Mouse (Mus musculus): ENCODE results near the gene Ppp1r12c. TPM values are rescaled to one million over a fixed set of nuclear protein-coding genes. Genes with fewer than 3 reads are reported as not detected.

Ppp1r12c gene
- polyA plus RNA-seq, 1 experiment from 2014 or later = 50.0 TPM

DNA sequence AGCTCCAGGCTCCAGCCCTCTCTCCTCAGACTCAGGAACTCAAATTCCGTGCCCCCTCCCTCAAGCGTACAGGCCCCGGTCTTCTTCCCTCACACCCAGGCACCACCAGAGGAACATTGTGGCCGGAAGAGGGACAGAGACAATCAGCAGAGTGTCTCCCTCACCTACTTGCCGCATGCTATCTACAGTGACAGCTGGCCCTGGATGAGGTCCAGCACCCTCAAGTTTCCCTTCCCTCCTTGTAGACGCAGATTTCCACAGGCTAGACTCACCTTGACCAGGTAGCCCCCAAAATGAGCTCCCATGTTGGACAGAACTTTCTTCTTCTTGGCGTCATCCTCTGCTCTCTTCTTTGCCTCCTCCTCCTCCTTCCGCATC, 7.2 kb upstream of the Ppp1r12c start:
- Histone ChIP-seq H3K4me1 (replicated peaks; ENCODE audit: control insufficient read depth, insufficient read depth, low read length) (no peaks in the 10 kb centered on the region), H3K4me3 (replicated peaks; ENCODE audit: low read length) (no peak overlapping the region), H3K27me3 (replicated peaks; ENCODE audit: control insufficient read depth, insufficient read depth, low read length) (0 out of 2 replicates have a peak, but pooled peaks cover 2% of the 10 kb centered on the region), H3K27ac (ENCODE audit: low read length) (no peak overlapping the region), H3K4me2 (ENCODE audit: low read length) (no peak overlapping the region), H3K9ac (replicated peaks; ENCODE audit: low read depth, low read length) (no peak overlapping the region), H3K9me3 (ENCODE audit: control insufficient read depth, low read length) (no peaks in the 10 kb centered on the region), H3K36me3 (ENCODE audit: control insufficient read depth, insufficient read depth) (no peaks in the 10 kb centered on the region)
- WGBS = 88% methylated on average over 8 of the region's 8 CpGs
- ATAC-seq = no peak

GRCm38 (mm10) chr7:4508062-4508738, 6.7 kb upstream of the Ppp1r12c start:
- no peak overlapping the region for H3K4me2 ChIP-seq (ENCODE audit: low read length)
- WGBS = 83% methylated on average over 23 of the region's 32 CpGs

GRCm38 (mm10) chr7:4507220-4507619, 5.7 kb upstream of the Ppp1r12c start:
- H3K27me3 ChIP-seq (replicated peaks; ENCODE audit: control insufficient read depth, insufficient read depth, low read length) = 0 out of 2 replicates have a peak, but pooled peaks cover 2% of the 10 kb centered on the region
- H3K4me1 ChIP-seq (replicated peaks; ENCODE audit: control insufficient read depth, insufficient read depth, low read length) = no peaks in the 10 kb centered on the region
- no peaks in the 10 kb centered on the region for H3K9me3 ChIP-seq (ENCODE audit: control insufficient read depth, low read length)
- H3K4me3 ChIP-seq (replicated peaks; ENCODE audit: low read length) = no peak overlapping the region
- H3K27ac ChIP-seq (ENCODE audit: low read length) = no peak overlapping the region
- WGBS = 76% methylated on average over 3 of the region's 4 CpGs
- H3K9ac ChIP-seq (replicated peaks; ENCODE audit: low read depth, low read length) = no peak overlapping the region
- ATAC-seq = no peak
- no peaks in the 10 kb centered on the region for H3K36me3 ChIP-seq (ENCODE audit: control insufficient read depth, insufficient read depth)
- H3K4me2 ChIP-seq (ENCODE audit: low read length) = no peak overlapping the region

More at GRCm38 (mm10) chr7:4508062-4508738, 6.7 kb upstream of the Ppp1r12c start:
- Histone ChIP-seq H3K4me1 (replicated peaks; ENCODE audit: control insufficient read depth, insufficient read depth, low read length) (no peaks in the 10 kb centered on the region), H3K27ac (ENCODE audit: low read length) (no peak overlapping the region), H3K9ac (replicated peaks; ENCODE audit: low read depth, low read length) (no peak overlapping the region), H3K9me3 (ENCODE audit: control insufficient read depth, low read length) (no peaks in the 10 kb centered on the region), H3K27me3 (replicated peaks; ENCODE audit: control insufficient read depth, insufficient read depth, low read length) (0 out of 2 replicates have a peak, but pooled peaks cover 2% of the 10 kb centered on the region), H3K36me3 (ENCODE audit: control insufficient read depth, insufficient read depth) (no peaks in the 10 kb centered on the region), H3K4me3 (replicated peaks; ENCODE audit: low read length) (no peak overlapping the region)
- no peak for ATAC-seq

DNA sequence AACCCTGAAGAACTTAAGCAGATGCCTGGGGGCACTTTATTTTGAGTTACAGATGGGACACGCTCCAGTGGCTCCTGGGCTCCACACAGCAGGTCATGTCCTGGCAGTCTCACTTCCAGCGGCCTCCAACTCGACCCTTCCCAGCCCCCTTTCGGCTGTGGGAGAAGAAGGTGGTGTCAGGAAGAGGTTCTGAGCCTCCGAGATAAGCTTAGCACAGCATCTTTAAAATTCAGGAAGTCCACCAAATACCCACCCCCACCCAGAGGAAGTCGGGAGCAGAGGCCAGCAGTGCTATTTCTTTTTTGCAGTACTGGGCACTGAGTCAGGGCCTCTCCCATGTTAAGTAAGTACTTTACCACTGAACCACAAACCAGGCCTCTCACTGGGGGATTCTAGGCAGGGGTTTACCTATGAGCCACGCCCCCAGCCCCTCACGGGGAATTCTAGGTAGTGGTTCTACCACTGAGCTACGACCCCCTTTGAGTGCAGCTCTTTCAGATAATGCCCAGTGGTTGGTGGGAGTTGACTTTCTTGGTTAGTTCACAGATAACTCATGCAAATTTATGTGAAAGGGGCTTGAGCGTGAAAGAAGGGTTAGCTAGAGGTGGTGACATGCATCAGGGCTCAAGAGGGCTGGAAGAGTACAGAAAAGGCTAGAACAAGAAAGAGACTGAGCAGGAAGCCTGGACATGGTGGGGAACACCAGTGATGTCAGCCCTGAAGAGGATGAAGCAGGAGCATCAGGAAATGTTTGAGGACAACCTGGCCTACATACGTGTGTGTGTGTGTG, 3.4 kb upstream of the Ppp1r12c start:
- H3K36me3 ChIP-seq (ENCODE audit: control insufficient read depth, insufficient read depth) = no peaks in the 10 kb centered on the region
- no peak overlapping the region for H3K4me3 ChIP-seq (replicated peaks; ENCODE audit: low read length)
- H3K27ac ChIP-seq (ENCODE audit: low read length) = no peak overlapping the region
- no peak overlapping the region for H3K9ac ChIP-seq (replicated peaks; ENCODE audit: low read depth, low read length)
- no peak overlapping the region for H3K4me2 ChIP-seq (ENCODE audit: low read length)
- 0 out of 2 replicates have a peak, but pooled peaks cover 2% of the 10 kb centered on the region for H3K27me3 ChIP-seq (replicated peaks; ENCODE audit: control insufficient read depth, insufficient read depth, low read length)
- no peaks in the 10 kb centered on the region for H3K9me3 ChIP-seq (ENCODE audit: control insufficient read depth, low read length)
- ATAC-seq = no peak
- 70% methylated on average over 11 of the region's 11 CpGs for WGBS
- peaks cover 9% of the 10 kb centered on the region for H3K4me1 ChIP-seq (replicated peaks; ENCODE audit: control insufficient read depth, insufficient read depth, low read length)

DNA sequence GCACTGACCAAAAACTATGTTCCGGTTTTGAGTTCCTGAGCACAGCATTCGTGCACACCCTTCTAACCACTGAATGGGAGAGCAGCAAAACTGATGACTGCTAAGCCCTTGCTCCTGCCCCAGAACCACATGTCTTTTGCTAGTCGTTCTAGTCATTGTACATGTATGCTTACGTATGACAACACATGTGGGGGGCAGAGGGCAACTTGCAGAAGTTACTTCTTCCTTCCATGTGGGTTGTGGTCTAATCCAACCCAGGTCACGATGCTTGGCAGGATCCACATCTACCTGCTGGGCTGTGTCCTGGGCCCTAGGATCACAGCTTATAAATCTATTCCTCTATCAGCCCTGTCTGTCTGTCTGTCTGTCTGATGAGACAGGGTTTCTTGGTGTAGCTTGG, 2.4 kb upstream of the Ppp1r12c start:
- WGBS = 82% methylated on average over 5 of the region's 5 CpGs
- ATAC-seq = no peak
- H3K4me2 ChIP-seq (ENCODE audit: low read length) = no peak overlapping the region

DNA sequence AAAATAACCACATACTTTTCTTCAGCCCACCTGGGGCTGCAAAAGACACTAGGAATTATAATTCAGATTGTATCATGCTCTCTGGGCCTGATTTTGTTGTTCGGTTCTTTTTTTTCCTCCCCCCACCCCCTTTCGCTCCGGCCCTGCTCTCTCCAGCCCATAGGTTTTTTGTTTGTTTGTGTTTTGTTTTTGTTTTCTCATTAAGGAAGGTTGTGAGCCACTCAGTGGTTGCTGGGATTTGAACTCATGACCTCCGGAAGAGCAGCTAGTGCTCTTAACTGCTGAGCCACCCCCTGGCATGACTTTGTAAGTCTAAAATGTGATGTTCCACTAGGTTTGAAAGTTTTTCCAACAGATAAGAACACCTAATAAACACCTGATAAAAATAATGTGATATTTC, 1.6 kb upstream of the Ppp1r12c start:
- no peak for ATAC-seq
- Histone ChIP-seq H3K9ac (replicated peaks; ENCODE audit: low read depth, low read length) (no peak overlapping the region), H3K4me2 (ENCODE audit: low read length) (no peak overlapping the region), H3K27me3 (replicated peaks; ENCODE audit: control insufficient read depth, insufficient read depth, low read length) (no peaks in the 10 kb centered on the region), H3K36me3 (ENCODE audit: control insufficient read depth, insufficient read depth) (no peaks in the 10 kb centered on the region), H3K4me1 (replicated peaks; ENCODE audit: control insufficient read depth, insufficient read depth, low read length) (peaks cover 26% of the 10 kb centered on the region), H3K9me3 (ENCODE audit: control insufficient read depth, low read length) (no peaks in the 10 kb centered on the region), H3K27ac (ENCODE audit: low read length) (no peak overlapping the region), H3K4me3 (replicated peaks; ENCODE audit: low read length) (no peak overlapping the region)
- whole genome bisulfite sequencing = 83% methylated on average over 4 of the region's 4 CpGs

More for the DNA sequence above, 2.4 kb upstream of the Ppp1r12c start:
- no peak overlapping the region for H3K4me3 ChIP-seq (replicated peaks; ENCODE audit: low read length)
- H3K9ac ChIP-seq (replicated peaks; ENCODE audit: low read depth, low read length) = no peak overlapping the region
- H3K27ac ChIP-seq (ENCODE audit: low read length) = no peak overlapping the region
- peaks cover 19% of the 10 kb centered on the region for H3K4me1 ChIP-seq (replicated peaks; ENCODE audit: control insufficient read depth, insufficient read depth, low read length)
- H3K36me3 ChIP-seq (ENCODE audit: control insufficient read depth, insufficient read depth) = no peaks in the 10 kb centered on the region
- H3K27me3 ChIP-seq (replicated peaks; ENCODE audit: control insufficient read depth, insufficient read depth, low read length) = no peaks in the 10 kb centered on the region
- no peaks in the 10 kb centered on the region for H3K9me3 ChIP-seq (ENCODE audit: control insufficient read depth, low read length)

GRCm38 (mm10) chr7:4502421-4503090, 1.1 kb upstream of the Ppp1r12c start:
- Histone ChIP-seq H3K4me1 (replicated peaks; ENCODE audit: control insufficient read depth, insufficient read depth, low read length) (peaks cover 30% of the 10 kb centered on the region), H3K9me3 (ENCODE audit: control insufficient read depth, low read length) (no peaks in the 10 kb centered on the region), H3K36me3 (ENCODE audit: control insufficient read depth, insufficient read depth) (no peaks in the 10 kb centered on the region), H3K9ac (replicated peaks; ENCODE audit: low read depth, low read length) (peak overlapping the region; percentile 88), H3K4me2 (ENCODE audit: low read length) (peak overlapping the region; percentile 61), H3K4me3 (replicated peaks; ENCODE audit: low read length) (peak overlapping the region; percentile 84), H3K27me3 (replicated peaks; ENCODE audit: control insufficient read depth, insufficient read depth, low read length) (no peaks in the 10 kb centered on the region), H3K27ac (ENCODE audit: low read length) (no peak overlapping the region)
- WGBS = 10% methylated on average over 14 of the region's 14 CpGs
- ATAC-seq = no peak

- peak overlapping the region; percentile 87 for H3K27ac ChIP-seq (ENCODE audit: low read length)
- 0% methylated on average over 43 of the region's 52 CpGs for WGBS
- peak overlapping the region; percentile 67 for H3K4me2 ChIP-seq (ENCODE audit: low read length)
- ATAC-seq = peak; percentile 37
- peaks cover 30% of the 10 kb centered on the region for H3K4me1 ChIP-seq (replicated peaks; ENCODE audit: control insufficient read depth, insufficient read depth, low read length)
- H3K9ac ChIP-seq (replicated peaks; ENCODE audit: low read depth, low read length) = peak overlapping the region; percentile 88
- peak overlapping the region; percentile 84 for H3K4me3 ChIP-seq (replicated peaks; ENCODE audit: low read length)
- H3K36me3 ChIP-seq (ENCODE audit: control insufficient read depth, insufficient read depth) = peaks cover 7% of the 10 kb centered on the region; the same call in 1 of the 2 replicates
- no peaks in the 10 kb centered on the region for H3K9me3 ChIP-seq (ENCODE audit: control insufficient read depth, low read length)
- no peaks in the 10 kb centered on the region for H3K27me3 ChIP-seq (replicated peaks; ENCODE audit: control insufficient read depth, insufficient read depth, low read length)
Measured at GRCm38 (mm10) chr7:4500892-4501471, 498 bp downstream of the Ppp1r12c start.

DNA sequence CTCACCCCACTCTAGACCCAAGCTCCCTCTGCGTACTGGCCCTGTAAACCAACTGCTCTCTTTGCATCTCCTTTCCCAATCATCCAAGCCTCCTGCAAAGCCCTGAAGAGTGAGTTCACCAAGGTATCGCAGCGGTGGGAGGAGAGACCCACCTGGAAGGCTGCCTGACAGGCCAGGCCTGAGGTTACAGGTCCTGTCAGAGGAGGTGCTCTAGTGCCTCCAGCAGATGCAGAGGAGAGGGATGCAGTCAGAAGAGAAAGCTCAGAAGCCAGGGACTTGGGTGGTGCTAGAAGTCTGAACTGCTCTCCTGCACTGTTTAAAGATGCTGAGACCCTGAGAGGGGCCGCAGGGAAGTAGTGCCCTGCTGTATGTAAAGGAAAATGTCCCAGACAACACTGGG, 2.4 kb downstream of the Ppp1r12c start:
- Histone ChIP-seq H3K27me3 (replicated peaks; ENCODE audit: control insufficient read depth, insufficient read depth, low read length) (no peaks in the 10 kb centered on the region), H3K4me2 (ENCODE audit: low read length) (0 out of 2 replicates have a peak overlapping the region, but pooled peaks have one; percentile 6), H3K4me3 (replicated peaks; ENCODE audit: low read length) (no peak overlapping the region), H3K9ac (replicated peaks; ENCODE audit: low read depth, low read length) (no peak overlapping the region), H3K36me3 (ENCODE audit: control insufficient read depth, insufficient read depth) (peaks cover 11% of the 10 kb centered on the region; the same call in 1 of the 2 replicates), H3K9me3 (ENCODE audit: control insufficient read depth, low read length) (no peaks in the 10 kb centered on the region), H3K4me1 (replicated peaks; ENCODE audit: control insufficient read depth, insufficient read depth, low read length) (peaks cover 30% of the 10 kb centered on the region), H3K27ac (ENCODE audit: low read length) (no peak overlapping the region)
- ATAC-seq = no peak
- WGBS = 91% methylated on average over 4 of the region's 4 CpGs
